In genomic region chr9:64386466-64387211, GRCm38 (mm10) we compare ENCODE assay signal across 8 mouse cellular contexts. TPM values are rescaled to one million over a fixed set of nuclear protein-coding genes. Genes with fewer than 3 reads are reported as not detected.
DNase-seq lines count a peak whose midpoint lies in the region; ATAC-seq and TF ChIP-seq lines count a peak whose summit lies in the region.

No protein-coding gene starts in this region.

- no peaks in the 10 kb centered on the region for H3K9me3 ChIP-seq in E14TG2a.4 (ENCODE audit: low read length)
- no peaks in the 10 kb centered on the region for H3K9me3 ChIP-seq in embryonic facial prominence, embryonic 11.5 days (replicated peaks; ENCODE audit: control insufficient read depth, low read length)
- H3K9me3 ChIP-seq in intestine, embryonic 14.5 days (ENCODE audit: control insufficient read depth, low read length), result no peaks in the 10 kb centered on the region
- no peaks in the 10 kb centered on the region for H3K9me3 ChIP-seq in neural tube, embryonic 13.5 days

- no peak overlapping the region for H3K27ac ChIP-seq in embryonic facial prominence, embryonic 11.5 days (replicated peaks; ENCODE audit: low read depth, low read length)
- no peak overlapping the region for H3K27ac ChIP-seq in intestine, embryonic 14.5 days (ENCODE audit: low read depth)
- H3K27ac ChIP-seq in neural tube, embryonic 13.5 days (replicated peaks), result 0 out of 2 replicates have a peak overlapping the region, but pooled peaks have one; percentile 18

- no peaks in the 10 kb centered on the region for H3K36me3 ChIP-seq in E14TG2a.4 (ENCODE audit: insufficient read depth, low read length)
- H3K36me3 ChIP-seq in embryonic facial prominence, embryonic 11.5 days (replicated peaks; ENCODE audit: control insufficient read depth, insufficient read depth, low read depth, low read length), result no peaks in the 10 kb centered on the region
- no peaks in the 10 kb centered on the region for H3K36me3 ChIP-seq in intestine, embryonic 14.5 days (ENCODE audit: control insufficient read depth, insufficient read depth, low read length)
- H3K36me3 ChIP-seq in neural tube, embryonic 13.5 days, result no peaks in the 10 kb centered on the region

- WGBS in embryonic facial prominence, embryonic 11.5 days, result under 1% methylated on average over 45 of the region's 45 CpGs
- 2% methylated on average over 45 of the region's 45 CpGs for WGBS in intestine, embryonic 14.5 days
- WGBS in neural tube, embryonic 13.5 days, result 2% methylated on average over 45 of the region's 45 CpGs

- H3K27me3 ChIP-seq in E14TG2a.4 (ENCODE audit: insufficient read depth, low read length), result peaks cover 44% of the 10 kb centered on the region
- peaks cover 46% of the 10 kb centered on the region for H3K27me3 ChIP-seq in embryonic facial prominence, embryonic 11.5 days (ENCODE audit: control insufficient read depth, insufficient read depth, low read length)
- peaks cover 55% of the 10 kb centered on the region for H3K27me3 ChIP-seq in intestine, embryonic 14.5 days (replicated peaks; ENCODE audit: control insufficient read depth, insufficient read depth, low read length)
- peaks cover 77% of the 10 kb centered on the region for H3K27me3 ChIP-seq in neural tube, embryonic 13.5 days

- no peak for DNase-seq in frontal cortex, postnatal 14 days (ENCODE audit: low spot score in 2 of 2)
- peak; percentile 8 for DNase-seq in embryonic facial prominence, embryonic 11.5 days (ENCODE audit: low spot score)
- no peak for DNase-seq in intestine, embryonic 14.5 days (ENCODE audit: low spot score)
- DNase-seq in urinary bladder, postnatal 4 days (ENCODE audit: low spot score in 2 of 2), result no peak
- no peak for DNase-seq in gastrocnemius, adult 8-10 months (ENCODE audit: low spot score in 2 of 2)

- peak; percentile 23; the same call in 1 of the 2 replicates for ATAC-seq in frontal cortex, adult (ENCODE audit: low TSS enrichment)
- no peak for ATAC-seq in embryonic facial prominence, embryonic 11.5 days (replicated peaks; ENCODE audit: insufficient number of reproducible peaks, low FRiP score, low TSS enrichment, low read depth)
- no peak for ATAC-seq in intestine, embryonic 14.5 days (replicated peaks; ENCODE audit: low FRiP score, low TSS enrichment, low read depth)
- no peak for ATAC-seq in neural tube, embryonic 13.5 days (ENCODE audit: low read depth)

- H3K4me2 ChIP-seq in embryonic facial prominence, embryonic 11.5 days (ENCODE audit: low read depth, low read length), result peak overlapping the region; percentile 96
- peak overlapping the region; percentile 98 for H3K4me2 ChIP-seq in intestine, embryonic 14.5 days (ENCODE audit: low read length)
- peak overlapping the region; percentile 99 for H3K4me2 ChIP-seq in neural tube, embryonic 13.5 days

- peaks cover 87% of the 10 kb centered on the region for H3K4me1 ChIP-seq in E14TG2a.4 (replicated peaks; ENCODE audit: low read depth, low read length)
- peaks cover 7% of the 10 kb centered on the region for H3K4me1 ChIP-seq in embryonic facial prominence, embryonic 11.5 days (ENCODE audit: control insufficient read depth, insufficient read depth, low read length)
- peaks cover 12% of the 10 kb centered on the region for H3K4me1 ChIP-seq in intestine, embryonic 14.5 days (replicated peaks; ENCODE audit: control insufficient read depth, insufficient read depth, low read length)
- H3K4me1 ChIP-seq in neural tube, embryonic 13.5 days (replicated peaks), result peaks cover 49% of the 10 kb centered on the region

- TF ChIP-seq CTCF in E14TG2a.4 (conservative IDR thresholded peaks at IDR 0.05; ENCODE audit: low read length), result no peak

- H3K4me3 ChIP-seq in E14TG2a.4 (replicated peaks; ENCODE audit: low read length), result peak overlapping the region; percentile 88
- peak overlapping the region; percentile 54 for H3K4me3 ChIP-seq in embryonic facial prominence, embryonic 11.5 days (ENCODE audit: low read depth, low read length)
- peak overlapping the region; percentile 48 for H3K4me3 ChIP-seq in intestine, embryonic 14.5 days (ENCODE audit: low read depth, low read length)
- H3K4me3 ChIP-seq in neural tube, embryonic 13.5 days, result peak overlapping the region; percentile 62

- H3K9ac ChIP-seq in embryonic facial prominence, embryonic 11.5 days (replicated peaks; ENCODE audit: low read length), result peak overlapping the region; percentile 40; the same call in 1 of the 2 replicates
- H3K9ac ChIP-seq in intestine, embryonic 14.5 days (ENCODE audit: low read length), result 0 out of 2 replicates have a peak overlapping the region, but pooled peaks have one; percentile 11
- H3K9ac ChIP-seq in neural tube, embryonic 13.5 days, result peak overlapping the region; percentile 82

RNA-seq across cellular contexts. Expression of gene Megf11, which starts 1.2 kb away (rescaled TPM):
- 0.65 and 0.75 TPM in 2 replicates for polyA plus RNA-seq in embryonic facial prominence, embryonic 11.5 days (2014; fragmentation: Nextera tagmentation; extraction: Ambion mirVana)
- polyA plus RNA-seq in intestine, embryonic 14.5 days (2014; fragmentation: Nextera tagmentation; extraction: Ambion mirVana), result 1.1 and 1.4 TPM in 2 replicates
- 18.0 and 19.9 TPM in 2 replicates for polyA plus RNA-seq in neural tube, embryonic 13.5 days (2015; fragmentation: Nextera tagmentation; extraction: Ambion mirVana)
- under 1 TPM; 0.05 to 0.13 (median 0.07) TPM for total RNA-seq in gastrocnemius, adult 8-10 months (2022)

RNA-seq across cellular contexts. Expression of gene Dis3l, which starts 45.6 kb away (rescaled TPM):
- polyA plus RNA-seq in embryonic facial prominence, embryonic 11.5 days (2014; fragmentation: Nextera tagmentation; extraction: Ambion mirVana), result 22.8 and 25.5 TPM in 2 replicates
- 21.8 and 24.3 TPM in 2 replicates for polyA plus RNA-seq in intestine, embryonic 14.5 days (2014; fragmentation: Nextera tagmentation; extraction: Ambion mirVana)
- polyA plus RNA-seq in neural tube, embryonic 13.5 days (2015; fragmentation: Nextera tagmentation; extraction: Ambion mirVana), result 20.6 and 23.4 TPM in 2 replicates
- total RNA-seq in gastrocnemius, adult 8-10 months (2022), result 10 to 100 TPM; 22.4 to 29.0 (median 24.4) TPM

Comparison
In these comparisons a context has a peak if more than half of its experiments do, and no peak if none do; other contexts are left out.
1. H3K9ac ChIP-seq: peak in every context shown above with its lines; median percentile 82 in neural tube, embryonic 13.5 days; 40 in embryonic facial prominence, embryonic 11.5 days; 11 in intestine, embryonic 14.5 days.